Mouse (Mus musculus) midbrain, embryonic 13.5 days (tissue): Measurements from ENCODE around the gene Scn4b. TPM values are rescaled to one million over a fixed set of nuclear protein-coding genes. Genes with fewer than 3 reads are reported as not detected.

Experiments
- ATAC-seq: fragments of 200-750 bp; cut with Nextera tagmentation; 2 replicates; pipeline ENCODE4 v1.8.0; 2017; ENCODE audit warnings: mild to moderate bottlenecking, moderate TSS enrichment, moderate library complexity
- H3K27ac ChIP-seq: fragments of 300-500 bp; sonication (generic); 2 replicates; pipeline ENCODE4 v1.5.1; 2015; ENCODE audit warnings: inconsistent platforms, mild to moderate bottlenecking, moderate library complexity
- H3K27me3 ChIP-seq: fragments of 300-500 bp; sonication (generic); 2 replicates; pipeline ENCODE4 v1.6.1; 2015; ENCODE audit warnings: mild to moderate bottlenecking, inconsistent platforms
- H3K36me3 ChIP-seq: fragments of 300-500 bp; sonication (generic); 2 replicates; pipeline ENCODE4 v1.6.1; 2015; ENCODE audit warnings: mild to moderate bottlenecking, inconsistent platforms
- H3K4me1 ChIP-seq: fragments of 300-500 bp; sonication (generic); replicated peaks from 2 replicates; pipeline ENCODE4 v1.6.1; 2015; ENCODE audit warnings: inconsistent platforms
- H3K4me2 ChIP-seq: fragments of 300-500 bp; sonication (generic); replicated peaks from 2 replicates; pipeline ENCODE4 v1.6.1; 2015; ENCODE audit warnings: moderate library complexity, mild to moderate bottlenecking, inconsistent platforms
- H3K4me3 ChIP-seq: fragments of 300-500 bp; sonication (generic); replicated peaks from 2 replicates; pipeline ENCODE4 v1.5.1; 2015; ENCODE audit warnings: mild to moderate bottlenecking, inconsistent platforms
- H3K9ac ChIP-seq: fragments of 300-500 bp; sonication (generic); replicated peaks from 2 replicates; pipeline ENCODE4 v1.6.1; 2015; ENCODE audit warnings: mild to moderate bottlenecking, inconsistent platforms
- H3K9me3 ChIP-seq: fragments of 300-500 bp; sonication (generic); 2 replicates; pipeline ENCODE4 v1.6.1; 2016; ENCODE audit warnings: mild to moderate bottlenecking, inconsistent platforms
- WGBS: fragments of 180-500 bp; shearing (Covaris S2); methylation state at CpG from one replicate; pipeline ENCODE4 v1.1.7; 2015; 5-methylcytosine and 5-hydroxymethylcytosine counted together
- polyA plus RNA-seq: library from polyadenylated mRNA; unstranded; fragments of >200 nt; fragmentation: Nextera tagmentation; extraction: Ambion mirVana; gene quantifications from 2 replicates; pipeline ENCODE4 v1.2.1, GENCODE M21; 2015

Scn4b gene
- polyA plus RNA-seq, 1 experiment from 2014 or later = 0.17 TPM

GRCm38 (mm10) chr9:45201319-45201947 lies 63.2 kb downstream of the Scn4b start:
- Histone ChIP-seq H3K9ac (no peak overlapping the region), H3K4me3 (no peak overlapping the region), H3K27ac (no peak overlapping the region), H3K9me3 (no peaks in the 10 kb centered on the region), H3K36me3 (no peaks in the 10 kb centered on the region), H3K27me3 (no peaks in the 10 kb centered on the region), H3K4me2 (no peak overlapping the region), H3K4me1 (no peaks in the 10 kb centered on the region)
- WGBS = 92% methylated on average over 5 of the region's 5 CpGs
- no peak for ATAC-seq

- Histone ChIP-seq H3K4me1 (no peaks in the 10 kb centered on the region), H3K9me3 (no peaks in the 10 kb centered on the region), H3K4me2 (no peak overlapping the region), H3K4me3 (no peak overlapping the region), H3K27ac (no peak overlapping the region), H3K9ac (no peak overlapping the region), H3K36me3 (no peaks in the 10 kb centered on the region), H3K27me3 (no peaks in the 10 kb centered on the region)
- no peak for ATAC-seq
- 85% methylated on average over 9 of the region's 9 CpGs for WGBS
Measured at GRCm38 (mm10) chr9:45202021-45202798, 64.0 kb downstream of the Scn4b start.

Other genes starting within 250 kb of the Scn4b start
- gene Atp5l, start 217.7 kb upstream of the Scn4b start, polyA plus RNA-seq = 725 and 775 TPM in 2 replicates
- 36.9 and 39.5 TPM in 2 replicates for gene Ube4a, start 172.8 kb upstream of the Scn4b start, polyA plus RNA-seq
- gene Cd3g, start 158.0 kb upstream of the Scn4b start, polyA plus RNA-seq = not detected in 2 replicates
- gene Cd3d, start 156.6 kb upstream of the Scn4b start, polyA plus RNA-seq = not detected in 2 replicates
- gene Cd3e, start 128.8 kb upstream of the Scn4b start, polyA plus RNA-seq = not detected in 2 replicates
- 0.30 and 0.36 TPM in 2 replicates for gene Mpzl2, start 98.6 kb upstream of the Scn4b start, polyA plus RNA-seq
- 1.6 TPM in 2 replicates for gene Mpzl3, start 83.2 kb upstream of the Scn4b start, polyA plus RNA-seq
- 0.27 and 0.51 TPM in 2 replicates for gene Jaml, start 59.2 kb upstream of the Scn4b start, polyA plus RNA-seq
- gene Scn2b, start 20.6 kb upstream of the Scn4b start, polyA plus RNA-seq = 6.6 and 7.2 TPM in 2 replicates
- gene BC049352, start 43.6 kb downstream of the Scn4b start, polyA plus RNA-seq = not detected in 2 replicates
- not detected in 2 replicates for gene Tmprss4, start 65.7 kb downstream of the Scn4b start, polyA plus RNA-seq
- 0.45 and 0.62 TPM in 2 replicates for gene Il10ra, start 130.8 kb downstream of the Scn4b start, polyA plus RNA-seq
- not detected in 2 replicates for gene Tmprss13, start 180.7 kb downstream of the Scn4b start, polyA plus RNA-seq
- 364 and 384 TPM in 2 replicates for gene Fxyd6, start 231.8 kb downstream of the Scn4b start, polyA plus RNA-seq